Mouse (Mus musculus) CH12.LX (cell line): ENCODE measurements at regions not wholly inside any gene's neighbourhood (a gene's known extent, or its start where the extent isn't known, plus 50 kb on each side); places are given as distances from the start of the nearest gene placed in this dataset.

Experiments
- DNase-seq: peaks from one replicate; pipeline ENCODE4 v3.0.0-alpha.2; 2013; ENCODE audit errors: extremely low read depth
- H3K27ac ChIP-seq: 2 replicates; pipeline ENCODE4 v1.5.1; 2012; ENCODE audit warnings: low read depth, mild to moderate bottlenecking, control low read depth, moderate library complexity; ENCODE audit not compliant: insufficient read depth
- H3K27me3 ChIP-seq: replicated peaks from 2 replicates; pipeline ENCODE3; 2012; ENCODE audit warnings: inconsistent platforms
- H3K36me3 ChIP-seq, 2 experiments: replicated peaks in 1 of 2; 2 replicates each; pipeline versions ENCODE3 to v1.6.1; 2012; ENCODE audit warnings: inconsistent platforms in 1 of 2, low read length in 1 of 2, mild to moderate bottlenecking in 1 of 2, mixed read lengths in 1 of 2, moderate library complexity in 1 of 2; ENCODE audit not compliant: control insufficient read depth in 1 of 2, insufficient read depth in 1 of 2
- H3K4me1 ChIP-seq, 2 experiments: 2 replicates each; pipeline ENCODE4 v1.6.1; 2012; ENCODE audit warnings: inconsistent platforms in 1 of 2, moderate library complexity in 1 of 2; ENCODE audit not compliant: insufficient read depth in 2 of 2, control insufficient read depth in 1 of 2
- H3K4me2 ChIP-seq: 2 replicates; pipeline ENCODE4 v1.6.1; 2012; ENCODE audit warnings: low read depth, mild to moderate bottlenecking, control low read depth; ENCODE audit not compliant: poor library complexity, insufficient read depth, severe bottlenecking
- H3K4me3 ChIP-seq, 3 experiments: fragments of 150-350 bp in 1 of 3; sonication (generic) in 1 of 3; replicated peaks in 1 of 3; 2 replicates each; pipeline versions ENCODE3 to v1.5.1; 2011 to 2012; ENCODE audit warnings: low read depth in 2 of 3, low read length in 2 of 3, mild to moderate bottlenecking in 2 of 3, moderate library complexity in 2 of 3, control low read depth in 1 of 3, improper control_type of control experiment in 1 of 3, inconsistent platforms in 1 of 3, mixed read lengths in 1 of 3; ENCODE audit not compliant: poor library complexity in 1 of 3
- H3K79me2 ChIP-seq: replicated peaks from 2 replicates; pipeline ENCODE4 v1.6.1; 2012; ENCODE audit warnings: mild to moderate bottlenecking, moderate library complexity; ENCODE audit not compliant: control insufficient read depth, poor library complexity, insufficient read depth, severe bottlenecking; ENCODE audit errors: extremely low read depth
- H3K9ac ChIP-seq: 2 replicates; pipeline ENCODE4 v1.6.1; 2012; ENCODE audit warnings: low read depth, mild to moderate bottlenecking, control low read depth, moderate library complexity; ENCODE audit not compliant: insufficient read depth
- H3K9me3 ChIP-seq: replicated peaks from 2 replicates; pipeline ENCODE3; 2012; ENCODE audit warnings: low read length, inconsistent platforms, mixed read lengths
- BHLHE40 ChIP-seq: IDR thresholded peaks from 2 replicates; pipeline ENCODE4 v1.6.1; 2011; ENCODE audit warnings: mild to moderate bottlenecking, low read depth, low read length, improper control_type of control experiment
- E2F4 ChIP-seq: IDR thresholded peaks from 2 replicates; pipeline ENCODE4 v1.6.1; 2011; ENCODE audit warnings: low read depth, low read length, improper control_type of control experiment; ENCODE audit not compliant: insufficient replicate concordance
- EP300 ChIP-seq: IDR thresholded peaks from 2 replicates; pipeline ENCODE4 v1.6.1; 2011; ENCODE audit warnings: low read length, improper control_type of control experiment
- ETS1 ChIP-seq: conservative IDR thresholded peaks from 2 replicates; pipeline ENCODE4 v1.6.1; 2012; ENCODE audit warnings: low read depth, mild to moderate bottlenecking, inconsistent platforms, low read length, improper control_type of control experiment, moderate library complexity
- GABPA ChIP-seq: IDR thresholded peaks from 2 replicates; pipeline ENCODE4 v1.6.1; 2012; ENCODE audit warnings: low read depth, low read length, improper control_type of control experiment, inconsistent platforms; ENCODE audit not compliant: insufficient replicate concordance
- HCFC1 ChIP-seq: IDR thresholded peaks from 2 replicates; pipeline ENCODE4 v1.6.1; 2012; ENCODE audit warnings: low read depth, mild to moderate bottlenecking, inconsistent platforms, low read length, improper control_type of control experiment
- JUN ChIP-seq: IDR thresholded peaks from 2 replicates; pipeline ENCODE4 v1.6.1; 2011; ENCODE audit warnings: low read depth, mild to moderate bottlenecking, low read length, improper control_type of control experiment, moderate library complexity; ENCODE audit not compliant: insufficient read depth
- KAT2A ChIP-seq: IDR thresholded peaks from 2 replicates; pipeline ENCODE4 v1.6.1; 2012; ENCODE audit warnings: low read length, improper control_type of control experiment, inconsistent platforms; ENCODE audit not compliant: insufficient replicate concordance
- MAFK ChIP-seq: IDR thresholded peaks from 2 replicates; pipeline ENCODE4 v1.6.1; 2011; ENCODE audit warnings: low read length, improper control_type of control experiment; ENCODE audit not compliant: insufficient replicate concordance
- MAX ChIP-seq: IDR thresholded peaks from 2 replicates; pipeline ENCODE4 v1.6.1; 2011; ENCODE audit warnings: low read length, improper control_type of control experiment
- MAZ ChIP-seq: IDR thresholded peaks from 2 replicates; pipeline ENCODE4 v1.6.1; 2012; ENCODE audit warnings: low read depth, mild to moderate bottlenecking, inconsistent platforms, low read length, improper control_type of control experiment, moderate library complexity
- MXI1 ChIP-seq: IDR thresholded peaks from 2 replicates; pipeline ENCODE4 v1.6.1; 2011; ENCODE audit warnings: mild to moderate bottlenecking, low read depth, low read length, improper control_type of control experiment
- MYC ChIP-seq: IDR thresholded peaks from 2 replicates; pipeline ENCODE4 v1.6.1; 2011; ENCODE audit warnings: low read depth, mild to moderate bottlenecking, improper control_type of control experiment, low read length
- NRF1 ChIP-seq: IDR thresholded peaks from 2 replicates; pipeline ENCODE4 v1.6.1; 2014; ENCODE audit warnings: low read depth, mild to moderate bottlenecking, inconsistent platforms, low read length, improper control_type of control experiment, moderate library complexity
- PAX5 ChIP-seq: IDR thresholded peaks from 2 replicates; pipeline ENCODE4 v1.6.1; 2012; ENCODE audit warnings: low read length, inconsistent platforms, mixed read lengths
- RAD21 ChIP-seq: IDR thresholded peaks from 2 replicates; pipeline ENCODE4 v1.6.1; 2011; ENCODE audit warnings: low read depth, mild to moderate bottlenecking, low read length, improper control_type of control experiment, moderate library complexity
- RCOR1 ChIP-seq: conservative IDR thresholded peaks from 2 replicates; pipeline ENCODE4 v1.6.1; 2012; ENCODE audit warnings: low read depth, mild to moderate bottlenecking, inconsistent platforms, low read length, improper control_type of control experiment
- SIN3A ChIP-seq: IDR thresholded peaks from 2 replicates; pipeline ENCODE4 v1.6.1; 2012; ENCODE audit warnings: low read length, improper control_type of control experiment, inconsistent platforms
- SMC3 ChIP-seq: IDR thresholded peaks from 2 replicates; pipeline ENCODE4 v1.6.1; 2011; ENCODE audit warnings: low read depth, low read length, improper control_type of control experiment
- TCF12 ChIP-seq: IDR thresholded peaks from 2 replicates; pipeline ENCODE4 v1.6.1; 2014; ENCODE audit warnings: low read depth, mild to moderate bottlenecking, inconsistent platforms, low read length, improper control_type of control experiment
- UBTF ChIP-seq: IDR thresholded peaks from 2 replicates; pipeline ENCODE4 v1.6.1; 2012; ENCODE audit warnings: low read depth, mild to moderate bottlenecking, inconsistent platforms, low read length, improper control_type of control experiment, moderate library complexity
- USF1 ChIP-seq: IDR thresholded peaks from 2 replicates; pipeline ENCODE4 v1.6.1; 2014; ENCODE audit warnings: low read depth, mild to moderate bottlenecking, inconsistent platforms, low read length, improper control_type of control experiment
- ZMIZ1 ChIP-seq: IDR thresholded peaks from 2 replicates; pipeline ENCODE4 v1.6.1; 2012; ENCODE audit warnings: low read depth, mild to moderate bottlenecking, inconsistent platforms, low read length, improper control_type of control experiment
- ZNF384 ChIP-seq: IDR thresholded peaks from 2 replicates; pipeline ENCODE4 v1.6.1; 2012; ENCODE audit warnings: low read depth, low read length, improper control_type of control experiment, inconsistent platforms
- dilution Hi-C: fragments of 300-500 bp; cut with MboI; formaldehyde crosslinking; loops from 2 replicates; pipeline ENCODE4 v1.14.3; 2020; ENCODE audit warnings: low sequenced_read_pairs; ENCODE audit not compliant: extremely low pct_unique_long_range_greater_than_20kb, extremely low pct_ligation_motif_present
- in situ Hi-C: fragments of 300-500 bp; cut with MboI; formaldehyde crosslinking; loops from 3 replicates; pipeline ENCODE4 v1.14.3; 2019; ENCODE audit warnings: low sequenced_read_pairs, low pct_ligation_motif_present, low pct_unique_long_range_greater_than_20kb, mixed read lengths

DNA sequence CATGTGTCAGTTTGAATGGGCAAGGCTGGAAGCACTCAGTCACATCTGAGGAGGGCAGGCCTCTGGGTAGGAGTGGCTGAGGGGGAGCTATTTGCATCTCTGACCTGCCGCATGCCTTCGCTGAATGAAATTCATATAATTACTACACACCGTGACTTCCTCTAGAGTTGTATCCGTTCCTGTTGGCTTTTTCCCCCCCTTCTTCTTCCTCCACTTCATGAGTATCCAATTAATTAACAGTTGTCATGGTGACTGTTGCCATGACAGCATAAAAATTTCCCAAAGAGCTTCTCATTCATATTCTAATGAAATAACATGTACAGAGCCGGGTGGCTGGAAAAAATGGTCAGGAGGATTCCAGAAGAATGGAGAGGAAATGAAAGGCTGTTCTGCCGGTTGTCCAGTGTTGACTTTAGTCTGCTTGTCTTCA is 208.6 kb upstream of the Gm10131 start:
- Histone ChIP-seq H3K9ac (no peak overlapping the region), H3K4me3 (no peak overlapping the region), H3K4me2 (no peak overlapping the region), H3K36me3 (no peaks in the 10 kb centered on the region), H3K27me3 (no peaks in the 10 kb centered on the region), H3K4me1 (no peaks in the 10 kb centered on the region), H3K79me2 (no peaks in the 10 kb centered on the region), H3K27ac (no peak overlapping the region), H3K9me3 (no peaks in the 10 kb centered on the region)
- TF ChIP-seq UBTF (no peak), EP300 (no peak), MAFK (no peak), TCF12 (no peak)
- dilution Hi-C loops (no loop called here), in situ Hi-C loops (no loop called here)
- no peak for DNase-seq

DNA sequence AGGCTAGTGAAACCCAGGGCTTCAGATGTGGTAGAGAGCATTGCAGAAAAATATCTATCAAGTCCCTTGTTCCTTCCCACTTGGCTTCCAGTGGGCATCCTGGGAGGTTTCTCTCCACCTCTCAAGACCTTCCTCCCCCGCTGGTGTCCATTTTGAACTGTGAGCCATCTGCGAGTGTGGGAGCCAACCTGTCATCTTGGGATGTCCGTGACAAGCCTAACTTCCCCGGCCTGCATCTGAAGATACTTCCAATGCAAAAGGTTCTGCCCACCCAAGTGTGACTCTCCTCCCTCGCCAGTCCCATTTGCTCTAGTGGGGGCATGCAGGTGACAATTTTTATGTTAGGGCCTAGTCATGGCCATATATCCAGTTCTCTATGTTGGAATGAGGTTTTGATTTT is 208.2 kb upstream of the Gm10131 start:
- no peaks in the 10 kb centered on the region for H3K79me2 ChIP-seq
- dilution Hi-C loops (no loop called here), in situ Hi-C loops (no loop called here)
- no peak overlapping the region for H3K27ac ChIP-seq
- no peak for TF ChIP-seq KAT2A
- TF ChIP-seq RAD21: no peak
- no peak for TF ChIP-seq MXI1
- TF ChIP-seq MAFK: no peak
- TF ChIP-seq GABPA: no peak
- no peak for TF ChIP-seq RCOR1
- no peak for TF ChIP-seq BHLHE40
- no peak for TF ChIP-seq MYC
- no peak for TF ChIP-seq SMC3
- no peak for TF ChIP-seq MAX
- TF ChIP-seq ZNF384: no peak
- no peak overlapping the region for H3K9ac ChIP-seq
- no peak for DNase-seq
- no peaks in the 10 kb centered on the region for H3K27me3 ChIP-seq
- no peaks in the 10 kb centered on the region for H3K36me3 ChIP-seq
- H3K4me1 ChIP-seq: no peaks in the 10 kb centered on the region
- no peak overlapping the region for H3K4me2 ChIP-seq
- no peak overlapping the region for H3K4me3 ChIP-seq
- H3K9me3 ChIP-seq: no peaks in the 10 kb centered on the region

- Histone ChIP-seq H3K4me3 (no peak overlapping the region), H3K9me3 (no peaks in the 10 kb centered on the region), H3K79me2 (no peaks in the 10 kb centered on the region), H3K36me3 (no peaks in the 10 kb centered on the region), H3K4me1 (no peaks in the 10 kb centered on the region), H3K4me2 (no peak overlapping the region), H3K9ac (no peak overlapping the region), H3K27me3 (no peaks in the 10 kb centered on the region), H3K27ac (no peak overlapping the region)
- in situ Hi-C loops: no loop called here
- dilution Hi-C loops: no loop called here
- DNase-seq: no peak
- no peak for TF ChIP-seq USF1
- no peak for TF ChIP-seq ZMIZ1
- TF ChIP-seq PAX5: no peak
- TF ChIP-seq SIN3A: no peak
- TF ChIP-seq ETS1: no peak
- no peak for TF ChIP-seq EP300
- TF ChIP-seq BHLHE40: no peak
- no peak for TF ChIP-seq KAT2A
- TF ChIP-seq NRF1: no peak
- TF ChIP-seq JUN: no peak
- TF ChIP-seq E2F4: no peak
- no peak for TF ChIP-seq ZNF384
- no peak for TF ChIP-seq GABPA
- no peak for TF ChIP-seq TCF12
- no peak for TF ChIP-seq UBTF
- TF ChIP-seq HCFC1: no peak
- TF ChIP-seq MYC: no peak
- no peak for TF ChIP-seq MAZ
Observed at GRCm38 (mm10) chr8:34315233-34315632, 203.7 kb upstream of the Gm10131 start.
